Mouse (Mus musculus): ENCODE data around the gene Pomgnt2. TPM values are rescaled to one million over a fixed set of nuclear protein-coding genes. Genes with fewer than 3 reads are reported as not detected.

Gene Pomgnt2
- polyA plus RNA-seq, 1 experiment from 2014 or later, result 15.6 TPM

GRCm38 (mm10) chr9:121943628-121944027, 53.3 kb downstream of the Pomgnt2 start:
- no peak for ATAC-seq (ENCODE audit: insufficient read depth, low FRiP score)
- no peak overlapping the region for H3K4me3 ChIP-seq (replicated peaks; ENCODE audit: low read length)
- H3K9me3 ChIP-seq (replicated peaks; ENCODE audit: control insufficient read depth, low read length), result no peaks in the 10 kb centered on the region
- WGBS, result 82% methylated on average over 3 of the region's 3 CpGs
- H3K4me2 ChIP-seq (ENCODE audit: low read depth, low read length), result no peak overlapping the region
- no peaks in the 10 kb centered on the region for H3K36me3 ChIP-seq (ENCODE audit: control insufficient read depth, insufficient read depth, low read length)
- no peak overlapping the region for H3K27ac ChIP-seq (ENCODE audit: low read length)
- no peaks in the 10 kb centered on the region for H3K27me3 ChIP-seq (ENCODE audit: control insufficient read depth, insufficient read depth, low read length)
- no peaks in the 10 kb centered on the region; the same call in 1 of the 2 replicates for H3K4me1 ChIP-seq (ENCODE audit: control insufficient read depth, insufficient read depth, low read length)
- no peak overlapping the region for H3K9ac ChIP-seq (ENCODE audit: low read length)

- Histone ChIP-seq H3K9me3 (replicated peaks; ENCODE audit: control insufficient read depth, low read length) (no peaks in the 10 kb centered on the region), H3K27me3 (ENCODE audit: control insufficient read depth, insufficient read depth, low read length) (no peaks in the 10 kb centered on the region), H3K9ac (ENCODE audit: low read length) (no peak overlapping the region), H3K4me2 (ENCODE audit: low read depth, low read length) (no peak overlapping the region), H3K4me3 (replicated peaks; ENCODE audit: low read length) (no peak overlapping the region), H3K4me1 (ENCODE audit: control insufficient read depth, insufficient read depth, low read length) (no peaks in the 10 kb centered on the region), H3K27ac (ENCODE audit: low read length) (no peak overlapping the region), H3K36me3 (ENCODE audit: control insufficient read depth, insufficient read depth, low read length) (no peaks in the 10 kb centered on the region)
- 82% methylated on average over 3 of the region's 3 CpGs for WGBS
- ATAC-seq (ENCODE audit: insufficient read depth, low FRiP score), result no peak
These were observed 53.9 kb downstream of the Pomgnt2 start for GRCm38 (mm10) chr9:121943005-121943404.

GRCm38 (mm10) chr9:121937944-121938355, 59.0 kb downstream of the Pomgnt2 start:
- Histone ChIP-seq H3K9ac (ENCODE audit: low read length) (peak overlapping the region; percentile 69), H3K27me3 (ENCODE audit: control insufficient read depth, insufficient read depth, low read length) (no peaks in the 10 kb centered on the region; the same call in 1 of the 2 replicates), H3K36me3 (ENCODE audit: control insufficient read depth, insufficient read depth, low read length) (no peaks in the 10 kb centered on the region), H3K4me1 (ENCODE audit: control insufficient read depth, insufficient read depth, low read length) (no peaks in the 10 kb centered on the region), H3K9me3 (replicated peaks; ENCODE audit: control insufficient read depth, low read length) (no peaks in the 10 kb centered on the region), H3K4me2 (ENCODE audit: low read depth, low read length) (peak overlapping the region; percentile 51), H3K27ac (ENCODE audit: low read length) (no peak overlapping the region), H3K4me3 (replicated peaks; ENCODE audit: low read length) (peak overlapping the region; percentile 49)
- 52% methylated on average over 21 of the region's 21 CpGs for WGBS
- ATAC-seq (ENCODE audit: insufficient read depth, low FRiP score), result 0 out of 2 replicates have a peak, but pooled peaks have one; percentile 44

- H3K9ac ChIP-seq (ENCODE audit: low read length), result peak overlapping the region; percentile 69
- H3K9me3 ChIP-seq (replicated peaks; ENCODE audit: control insufficient read depth, low read length), result no peaks in the 10 kb centered on the region
- H3K27ac ChIP-seq (ENCODE audit: low read length), result no peak overlapping the region
- no peaks in the 10 kb centered on the region for H3K36me3 ChIP-seq (ENCODE audit: control insufficient read depth, insufficient read depth, low read length)
- H3K27me3 ChIP-seq (ENCODE audit: control insufficient read depth, insufficient read depth, low read length), result no peaks in the 10 kb centered on the region; the same call in 1 of the 2 replicates
- peak overlapping the region; percentile 49 for H3K4me3 ChIP-seq (replicated peaks; ENCODE audit: low read length)
- peak overlapping the region; percentile 51 for H3K4me2 ChIP-seq (ENCODE audit: low read depth, low read length)
- WGBS, result 48% methylated on average over 6 of the region's 6 CpGs
- H3K4me1 ChIP-seq (ENCODE audit: control insufficient read depth, insufficient read depth, low read length), result no peaks in the 10 kb centered on the region
- no peak for ATAC-seq (ENCODE audit: insufficient read depth, low FRiP score)
These were observed 59.5 kb downstream of the Pomgnt2 start for GRCm38 (mm10) chr9:121937451-121937864.

- Histone ChIP-seq H3K4me3 (replicated peaks; ENCODE audit: low read length) (no peak overlapping the region), H3K4me2 (ENCODE audit: low read depth, low read length) (no peak overlapping the region), H3K4me1 (ENCODE audit: control insufficient read depth, insufficient read depth, low read length) (no peaks in the 10 kb centered on the region), H3K9ac (ENCODE audit: low read length) (no peak overlapping the region), H3K27ac (ENCODE audit: low read length) (no peak overlapping the region), H3K36me3 (ENCODE audit: control insufficient read depth, insufficient read depth, low read length) (no peaks in the 10 kb centered on the region), H3K27me3 (ENCODE audit: control insufficient read depth, insufficient read depth, low read length) (no peaks in the 10 kb centered on the region; the same call in 1 of the 2 replicates), H3K9me3 (replicated peaks; ENCODE audit: control insufficient read depth, low read length) (no peaks in the 10 kb centered on the region)
- WGBS, result 74% methylated on average over 1 of the region's 1 CpGs
- no peak for ATAC-seq (ENCODE audit: insufficient read depth, low FRiP score)
These were observed 60.0 kb downstream of the Pomgnt2 start for GRCm38 (mm10) chr9:121936952-121937351.

GRCm38 (mm10) chr9:121934856-121935255, 62.1 kb downstream of the Pomgnt2 start:
- Histone ChIP-seq H3K27me3 (ENCODE audit: control insufficient read depth, insufficient read depth, low read length) (no peaks in the 10 kb centered on the region; the same call in 1 of the 2 replicates), H3K4me2 (ENCODE audit: low read depth, low read length) (no peak overlapping the region), H3K4me3 (replicated peaks; ENCODE audit: low read length) (no peak overlapping the region), H3K9me3 (replicated peaks; ENCODE audit: control insufficient read depth, low read length) (no peaks in the 10 kb centered on the region), H3K27ac (ENCODE audit: low read length) (no peak overlapping the region), H3K36me3 (ENCODE audit: control insufficient read depth, insufficient read depth, low read length) (no peaks in the 10 kb centered on the region), H3K4me1 (ENCODE audit: control insufficient read depth, insufficient read depth, low read length) (no peaks in the 10 kb centered on the region), H3K9ac (ENCODE audit: low read length) (no peak overlapping the region)
- ATAC-seq (ENCODE audit: insufficient read depth, low FRiP score), result no peak
- 83% methylated on average over 4 of the region's 4 CpGs for whole genome bisulfite sequencing

Other genes starting within 250 kb of the Pomgnt2 start
- gene Zfp651, start 237.8 kb downstream of the Pomgnt2 start, polyA plus RNA-seq (2015; fragmentation: Nextera tagmentation; extraction: Ambion mirVana), result 7.9 and 8.0 TPM in 2 replicates
- gene Klhl40, start 219.5 kb downstream of the Pomgnt2 start, polyA plus RNA-seq (2015; fragmentation: Nextera tagmentation; extraction: Ambion mirVana), result 0.45 and 8.0 TPM in 2 replicates
- 2.2 and 4.3 TPM in 2 replicates for gene Hhatl, start 204.6 kb downstream of the Pomgnt2 start, polyA plus RNA-seq (2015; fragmentation: Nextera tagmentation; extraction: Ambion mirVana)
- gene Ccdc13, start 157.6 kb downstream of the Pomgnt2 start, polyA plus RNA-seq (2015; fragmentation: Nextera tagmentation; extraction: Ambion mirVana), result 0.56 and 0.59 TPM in 2 replicates
- gene Higd1a, start 138.7 kb downstream of the Pomgnt2 start, polyA plus RNA-seq (2015; fragmentation: Nextera tagmentation; extraction: Ambion mirVana), result 293 and 317 TPM in 2 replicates
- gene Ackr2, start 98.8 kb downstream of the Pomgnt2 start, polyA plus RNA-seq (2015; fragmentation: Nextera tagmentation; extraction: Ambion mirVana), result 0.45 and 0.63 TPM in 2 replicates
- 0.35 and 0.37 TPM in 2 replicates for gene Cyp8b1, start 80.8 kb downstream of the Pomgnt2 start, polyA plus RNA-seq (2015; fragmentation: Nextera tagmentation; extraction: Ambion mirVana)
- gene Fam198a, start 46.1 kb downstream of the Pomgnt2 start, polyA plus RNA-seq (2015; fragmentation: Nextera tagmentation; extraction: Ambion mirVana), result 5.8 and 6.7 TPM in 2 replicates
- 46.7 and 52.9 TPM in 2 replicates for gene Snrk, start 120.2 kb upstream of the Pomgnt2 start, polyA plus RNA-seq (2015; fragmentation: Nextera tagmentation; extraction: Ambion mirVana)